Comparison of ENCODE assay signal across 17 mouse cellular contexts in genomic region chr9:57814014-57814413, GRCm38 (mm10). TPM values are rescaled to one million over a fixed set of nuclear protein-coding genes. Genes with fewer than 3 reads are reported as not detected.
A peak's percentile ranks its signal among the peaks of the same experiment; 100 is the strongest.
DNase-seq lines count a peak whose midpoint lies in the region; ATAC-seq lines count a peak whose summit lies in the region.
"Had no signal": no experiment of that assay in that cellular context is flagged by ENCODE, and none has a peak within 500 bp of the region (broad histone marks: within the 10 kb centered on the region; RNA-seq: fewer than 3 reads in every experiment).

No protein-coding gene starts in this region.

- peaks cover 66% of the 10 kb centered on the region for H3K4me1 ChIP-seq in forebrain, embryonic 13.5 days
- peaks cover 44% of the 10 kb centered on the region for H3K4me1 ChIP-seq in forebrain, embryonic 16.5 days (replicated peaks; ENCODE audit: control insufficient read depth, insufficient read depth, low read length)
- peaks cover 80% of the 10 kb centered on the region for H3K4me1 ChIP-seq in heart, embryonic 15.5 days (replicated peaks)
- H3K4me1 ChIP-seq in neural tube, embryonic 13.5 days (replicated peaks): peaks cover 99% of the 10 kb centered on the region
- H3K4me1 ChIP-seq in midbrain, embryonic 15.5 days: peaks cover 73% of the 10 kb centered on the region

- no peaks in the 10 kb centered on the region; the same call in 1 of the 2 replicates for H3K36me3 ChIP-seq in forebrain, embryonic 13.5 days (ENCODE audit: poor library complexity, severe bottlenecking)
- no peaks in the 10 kb centered on the region for H3K36me3 ChIP-seq in forebrain, embryonic 16.5 days (ENCODE audit: control insufficient read depth, insufficient read depth)
- H3K36me3 ChIP-seq in heart, embryonic 15.5 days: no peaks in the 10 kb centered on the region
- no peaks in the 10 kb centered on the region for H3K36me3 ChIP-seq in neural tube, embryonic 13.5 days
- H3K36me3 ChIP-seq in midbrain, embryonic 15.5 days (replicated peaks): no peaks in the 10 kb centered on the region
- H3K36me3 ChIP-seq: kidney, embryonic 15.5 days; limb, embryonic 15.5 days had no signal

- DNase-seq in heart, adult 9 months (ENCODE audit: low spot score in 2 of 2): no peak
- no peak for DNase-seq in neural tube, embryonic 10.5 days (ENCODE audit: extremely low spot score, low spot score)
- no peak for DNase-seq in kidney, postnatal 25 days
- DNase-seq: adrenal gland, adult 2 months; cerebellum, adult 9-11 months; gastrocnemius, postnatal 10 days; lung, adult 18-20 months; lung, postnatal 4 days; right cerebral cortex, postnatal 14 days; thymus, adult 18-20 months had no signal

- no peaks in the 10 kb centered on the region for H3K9me3 ChIP-seq in forebrain, embryonic 13.5 days (replicated peaks)
- no peaks in the 10 kb centered on the region for H3K9me3 ChIP-seq in forebrain, embryonic 16.5 days (ENCODE audit: control insufficient read depth, low read length)
- no peaks in the 10 kb centered on the region for H3K9me3 ChIP-seq in heart, embryonic 15.5 days (replicated peaks)
- H3K9me3 ChIP-seq in neural tube, embryonic 13.5 days: no peaks in the 10 kb centered on the region
- no peaks in the 10 kb centered on the region for H3K9me3 ChIP-seq in midbrain, embryonic 15.5 days
- H3K9me3 ChIP-seq: kidney, embryonic 15.5 days; limb, embryonic 15.5 days had no signal

- WGBS in forebrain, embryonic 13.5 days: 29% methylated on average over 1 of the region's 1 CpGs
- 19% methylated on average over 1 of the region's 1 CpGs for WGBS in forebrain, embryonic 16.5 days
- 46% methylated on average over 1 of the region's 1 CpGs for WGBS in heart, embryonic 15.5 days
- WGBS in neural tube, embryonic 13.5 days: 22% methylated on average over 1 of the region's 1 CpGs
- 13% methylated on average over 1 of the region's 1 CpGs for WGBS in midbrain, embryonic 15.5 days

- H3K9ac ChIP-seq in forebrain, embryonic 13.5 days: no peak overlapping the region
- no peak overlapping the region for H3K9ac ChIP-seq in forebrain, embryonic 16.5 days (replicated peaks; ENCODE audit: low read depth, low read length)
- no peak overlapping the region for H3K9ac ChIP-seq in heart, embryonic 15.5 days
- no peak overlapping the region for H3K9ac ChIP-seq in neural tube, embryonic 13.5 days
- no peak overlapping the region for H3K9ac ChIP-seq in midbrain, embryonic 15.5 days
- H3K9ac ChIP-seq: kidney, embryonic 15.5 days; limb, embryonic 15.5 days had no signal

- no peak for ATAC-seq in forebrain, embryonic 13.5 days
- no peak for ATAC-seq in forebrain, embryonic 16.5 days
- ATAC-seq in heart, embryonic 15.5 days (replicated peaks; ENCODE audit: insufficient number of reproducible peaks, insufficient read depth, low FRiP score, low read depth): no peak
- ATAC-seq in neural tube, embryonic 13.5 days (ENCODE audit: low read depth): no peak
- no peak for ATAC-seq in midbrain, embryonic 15.5 days (replicated peaks)

- H3K4me3 ChIP-seq in forebrain, embryonic 13.5 days: no peak overlapping the region
- H3K4me3 ChIP-seq in forebrain, embryonic 16.5 days (replicated peaks; ENCODE audit: low read length): no peak overlapping the region
- H3K4me3 ChIP-seq in heart, embryonic 15.5 days: no peak overlapping the region
- H3K4me3 ChIP-seq in neural tube, embryonic 13.5 days: no peak overlapping the region
- no peak overlapping the region for H3K4me3 ChIP-seq in midbrain, embryonic 15.5 days
- H3K4me3 ChIP-seq: kidney, embryonic 15.5 days; limb, embryonic 15.5 days had no signal

- H3K4me2 ChIP-seq in forebrain, embryonic 13.5 days: no peak overlapping the region
- no peak overlapping the region for H3K4me2 ChIP-seq in forebrain, embryonic 16.5 days (ENCODE audit: low read length)
- H3K4me2 ChIP-seq in heart, embryonic 15.5 days: no peak overlapping the region
- no peak overlapping the region for H3K4me2 ChIP-seq in neural tube, embryonic 13.5 days
- H3K4me2 ChIP-seq in midbrain, embryonic 15.5 days: no peak overlapping the region
- H3K4me2 ChIP-seq: kidney, embryonic 15.5 days; limb, embryonic 15.5 days had no signal

- peak overlapping the region; percentile 57; the same call in 1 of the 2 replicates for H3K27ac ChIP-seq in forebrain, embryonic 13.5 days
- no peak overlapping the region for H3K27ac ChIP-seq in forebrain, embryonic 16.5 days (ENCODE audit: low read length)
- H3K27ac ChIP-seq in heart, embryonic 15.5 days: peak overlapping the region; percentile 44
- peak overlapping the region; percentile 57 for H3K27ac ChIP-seq in neural tube, embryonic 13.5 days (replicated peaks)
- H3K27ac ChIP-seq in midbrain, embryonic 15.5 days: 0 out of 2 replicates have a peak overlapping the region, but pooled peaks have one; percentile 32
- H3K27ac ChIP-seq: kidney, embryonic 15.5 days; limb, embryonic 15.5 days had no signal

- H3K27me3 ChIP-seq in forebrain, embryonic 13.5 days: no peaks in the 10 kb centered on the region
- no peaks in the 10 kb centered on the region for H3K27me3 ChIP-seq in forebrain, embryonic 16.5 days (replicated peaks; ENCODE audit: control insufficient read depth, insufficient read depth, low read length)
- no peaks in the 10 kb centered on the region for H3K27me3 ChIP-seq in heart, embryonic 15.5 days
- H3K27me3 ChIP-seq in neural tube, embryonic 13.5 days: no peaks in the 10 kb centered on the region
- H3K27me3 ChIP-seq in midbrain, embryonic 15.5 days (replicated peaks): no peaks in the 10 kb centered on the region
- H3K27me3 ChIP-seq: kidney, embryonic 15.5 days had no signal

RNA-seq across cellular contexts. Expression of gene Arid3b, which starts 22.6 kb away (rescaled TPM):
- 12.3 and 12.8 TPM in 2 replicates for polyA plus RNA-seq in forebrain, embryonic 13.5 days (2015; fragmentation: Nextera tagmentation; extraction: Ambion mirVana)
- polyA plus RNA-seq in forebrain, embryonic 16.5 days (2015; fragmentation: Nextera tagmentation; extraction: Ambion mirVana): 8.6 and 10.6 TPM in 2 replicates
- polyA plus RNA-seq in heart, embryonic 15.5 days (2015; fragmentation: Nextera tagmentation; extraction: Ambion mirVana): 5.9 and 8.5 TPM in 2 replicates
- polyA plus RNA-seq in neural tube, embryonic 13.5 days (2015; fragmentation: Nextera tagmentation; extraction: Ambion mirVana): 11.4 and 11.7 TPM in 2 replicates
- polyA plus RNA-seq in midbrain, embryonic 15.5 days (2015; fragmentation: Nextera tagmentation; extraction: Ambion mirVana): 9.2 and 10.5 TPM in 2 replicates

RNA-seq across cellular contexts. Expression of gene Clk3, which starts 48.4 kb away (rescaled TPM):
- polyA plus RNA-seq in forebrain, embryonic 13.5 days (2015; fragmentation: Nextera tagmentation; extraction: Ambion mirVana): 90.5 and 91.0 TPM in 2 replicates
- 88.9 and 97.4 TPM in 2 replicates for polyA plus RNA-seq in forebrain, embryonic 16.5 days (2015; fragmentation: Nextera tagmentation; extraction: Ambion mirVana)
- polyA plus RNA-seq in heart, embryonic 15.5 days (2015; fragmentation: Nextera tagmentation; extraction: Ambion mirVana): 48.5 and 65.2 TPM in 2 replicates
- polyA plus RNA-seq in neural tube, embryonic 13.5 days (2015; fragmentation: Nextera tagmentation; extraction: Ambion mirVana): 68.6 and 76.6 TPM in 2 replicates
- 75.4 and 86.2 TPM in 2 replicates for polyA plus RNA-seq in midbrain, embryonic 15.5 days (2015; fragmentation: Nextera tagmentation; extraction: Ambion mirVana)
